Mouse (Mus musculus) stomach, embryonic 14.5 days (tissue): ENCODE measurements at regions not wholly inside any gene's neighbourhood (a gene's known extent, or its start where the extent isn't known, plus 50 kb on each side); places are given as distances from the start of the nearest gene placed in this dataset.

Experiments used
- ATAC-seq: fragments of 200-750 bp; cut with Nextera tagmentation; 2 replicates; pipeline ENCODE4 v1.8.0; 2017; ENCODE audit warnings: low read depth, moderate TSS enrichment; ENCODE audit not compliant: insufficient number of reproducible peaks, insufficient read depth, low FRiP score
- H3K27ac ChIP-seq: fragments of 300-500 bp; sonication (generic); 2 replicates; pipeline ENCODE4 v1.5.1; 2014; ENCODE audit warnings: mild to moderate bottlenecking, low read length, moderate library complexity, mixed read lengths
- H3K27me3 ChIP-seq: fragments of 300-500 bp; sonication (generic); 2 replicates; pipeline ENCODE4 v1.6.1; 2014; ENCODE audit warnings: low read length, control low read depth, mixed read lengths; ENCODE audit not compliant: control insufficient read depth, insufficient read depth
- H3K36me3 ChIP-seq: fragments of 300-500 bp; sonication (generic); 2 replicates; pipeline ENCODE4 v1.6.1; 2014; ENCODE audit warnings: mild to moderate bottlenecking, control low read depth, low read length, moderate library complexity, mixed read lengths; ENCODE audit not compliant: control insufficient read depth, insufficient read depth
- H3K4me1 ChIP-seq: fragments of 300-500 bp; sonication (generic); 2 replicates; pipeline ENCODE4 v1.6.1; 2014; ENCODE audit warnings: low read length, control low read depth, mixed read lengths; ENCODE audit not compliant: control insufficient read depth, insufficient read depth
- H3K4me2 ChIP-seq: fragments of 300-500 bp; sonication (generic); replicated peaks from 2 replicates; pipeline ENCODE4 v1.6.1; 2014; ENCODE audit warnings: low read depth, low read length, control low read depth
- H3K4me3 ChIP-seq: fragments of 300-500 bp; sonication (generic); 2 replicates; pipeline ENCODE4 v1.5.1; 2014; ENCODE audit warnings: low read depth, low read length, control low read depth
- H3K9ac ChIP-seq: fragments of 300-500 bp; sonication (generic); replicated peaks from 2 replicates; pipeline ENCODE4 v1.6.1; 2014; ENCODE audit warnings: low read depth, mild to moderate bottlenecking, control low read depth, low read length, moderate library complexity, mixed read lengths
- H3K9me3 ChIP-seq: fragments of 300-500 bp; sonication (generic); 2 replicates; pipeline ENCODE4 v1.6.1; 2016; ENCODE audit warnings: low read depth, low read length, control low read depth; ENCODE audit not compliant: control insufficient read depth
- WGBS: fragments of 180-500 bp; shearing (Covaris S2); extraction: QIAGEN DNeasy Blood & Tissue Kit; methylation state at CpG from one replicate; pipeline ENCODE4 v1.1.7; 2014; 5-methylcytosine and 5-hydroxymethylcytosine counted together

DNA sequence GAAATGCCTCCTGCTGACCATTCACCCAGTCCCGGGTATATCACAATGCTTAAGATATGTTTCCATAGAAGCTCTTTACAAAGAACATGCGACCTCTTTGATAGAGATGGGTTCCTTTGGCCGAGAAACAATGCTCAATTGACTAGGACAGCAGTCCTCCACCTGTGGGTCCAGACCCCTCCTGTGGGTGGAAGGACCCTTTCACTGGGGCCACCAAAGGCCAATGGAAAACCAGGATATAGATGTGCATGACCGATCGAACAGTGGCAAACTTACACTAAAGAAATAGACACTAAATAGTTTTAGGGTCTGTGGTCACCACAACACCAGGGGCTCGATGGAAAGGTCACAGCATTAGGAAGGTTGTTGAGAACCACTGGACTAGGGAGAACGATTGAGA, 53.2 kb upstream of the Ezh2 start:
- Histone ChIP-seq H3K27me3 (no peaks in the 10 kb centered on the region), H3K27ac (no peak overlapping the region), H3K36me3 (no peaks in the 10 kb centered on the region), H3K4me3 (no peak overlapping the region), H3K4me2 (no peak overlapping the region), H3K4me1 (no peaks in the 10 kb centered on the region), H3K9me3 (no peaks in the 10 kb centered on the region), H3K9ac (no peak overlapping the region)
- ATAC-seq, result no peak
- 85% methylated on average over 7 of the region's 7 CpGs for WGBS

DNA sequence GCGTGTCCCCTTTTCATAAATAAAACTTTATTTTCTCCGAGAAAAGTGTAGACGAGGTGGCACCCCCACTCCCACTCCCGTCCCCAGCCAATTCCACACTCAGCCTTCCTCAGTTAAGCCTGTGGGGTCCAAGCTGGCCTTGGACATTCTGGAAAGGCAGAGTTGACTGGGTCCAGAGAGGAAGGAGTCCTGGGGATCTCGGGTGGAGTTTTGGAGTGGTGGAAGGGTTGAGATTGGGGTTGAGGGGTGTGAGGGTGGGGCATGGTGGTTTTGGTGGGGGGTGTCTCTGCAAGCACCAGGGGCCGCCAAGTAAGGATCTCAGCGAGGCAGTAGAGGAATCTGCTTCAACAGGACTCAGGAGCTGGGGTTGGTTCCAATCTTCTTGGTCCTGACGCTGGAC, 52.7 kb upstream of the Ezh2 start:
- H3K27ac ChIP-seq, result no peak overlapping the region
- no peak overlapping the region for H3K4me2 ChIP-seq
- H3K4me1 ChIP-seq, result no peaks in the 10 kb centered on the region
- WGBS, result 77% methylated on average over 8 of the region's 8 CpGs
- ATAC-seq, result no peak
- H3K9me3 ChIP-seq, result no peaks in the 10 kb centered on the region
- H3K27me3 ChIP-seq, result no peaks in the 10 kb centered on the region
- no peak overlapping the region for H3K4me3 ChIP-seq
- no peaks in the 10 kb centered on the region for H3K36me3 ChIP-seq
- H3K9ac ChIP-seq, result no peak overlapping the region

- Histone ChIP-seq H3K4me3 (no peak overlapping the region), H3K4me1 (no peaks in the 10 kb centered on the region), H3K9ac (no peak overlapping the region), H3K4me2 (no peak overlapping the region), H3K27ac (no peak overlapping the region), H3K9me3 (no peaks in the 10 kb centered on the region), H3K36me3 (no peaks in the 10 kb centered on the region), H3K27me3 (no peaks in the 10 kb centered on the region)
- 69% methylated on average over 14 of the region's 14 CpGs for WGBS
- ATAC-seq, result no peak
Measured at GRCm38 (mm10) chr6:47646731-47647567, 51.8 kb upstream of the Ezh2 start.

- H3K9ac ChIP-seq, result no peak overlapping the region
- 45% methylated on average over 1 of the region's 1 CpGs for WGBS
Measured at GRCm38 (mm10) chr6:47646022-47646421, 50.9 kb upstream of the Ezh2 start.

More at GRCm38 (mm10) chr6:47646022-47646421, 50.9 kb upstream of the Ezh2 start:
- no peaks in the 10 kb centered on the region for H3K36me3 ChIP-seq
- no peaks in the 10 kb centered on the region for H3K27me3 ChIP-seq
- H3K4me3 ChIP-seq, result no peak overlapping the region
- no peak overlapping the region for H3K27ac ChIP-seq
- H3K4me2 ChIP-seq, result no peak overlapping the region
- H3K9me3 ChIP-seq, result no peaks in the 10 kb centered on the region
- no peak for ATAC-seq
- no peaks in the 10 kb centered on the region for H3K4me1 ChIP-seq
